Mouse (Mus musculus) kidney, postnatal 25 days (tissue): Measurements from ENCODE around the gene Nphp4.

Experiments used
- DNase-seq, 2 experiments: peaks; one replicate each; pipeline ENCODE4 v3.0.0; 2021; ENCODE audit warnings: mixed read lengths in 2 of 2

Gene Nphp4

DNA sequence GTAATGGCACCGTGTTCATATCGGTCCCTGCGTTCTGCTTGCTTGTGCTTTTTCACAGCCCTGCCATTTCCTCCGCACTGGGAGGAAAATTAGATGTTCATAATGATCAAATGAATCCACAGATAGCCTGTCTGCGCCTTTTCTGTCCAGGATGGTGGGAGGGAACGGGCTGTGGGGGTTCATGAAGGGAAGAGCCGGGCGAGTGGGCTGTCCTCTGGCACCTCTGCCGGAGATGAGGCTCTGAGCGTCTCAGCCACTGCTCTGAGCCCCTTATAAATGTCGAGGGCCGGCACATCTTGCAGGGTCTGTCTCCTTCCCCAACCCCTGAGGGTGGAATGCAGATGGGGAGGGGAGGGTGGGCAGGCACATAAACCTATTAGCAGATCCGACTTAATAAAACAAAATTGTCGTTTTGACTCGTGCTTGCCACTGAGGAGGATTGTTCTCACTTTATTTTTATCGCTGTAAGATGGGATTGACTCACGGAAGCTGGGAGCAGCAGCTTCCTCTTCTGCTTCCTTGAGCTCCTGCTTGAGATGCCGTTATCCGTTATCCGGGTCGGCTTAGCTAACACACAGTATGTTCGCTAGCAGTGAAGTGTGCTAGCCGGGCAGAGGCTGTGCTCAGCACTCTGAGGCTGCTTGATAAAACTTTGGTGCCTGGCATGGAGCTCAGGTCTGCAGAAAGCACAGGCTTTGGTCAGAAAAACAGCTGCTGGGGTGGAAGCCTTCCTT lies 92.3 kb downstream of the Nphp4 start:
- DNase-seq = no peak

GRCm38 (mm10) chr4:152574266-152574665 lies 97.8 kb downstream of the Nphp4 start:
- DNase-seq = no peak

- no peak for DNase-seq
These were observed 100.3 kb downstream of the Nphp4 start for GRCm38 (mm10) chr4:152576826-152577225.

DNA sequence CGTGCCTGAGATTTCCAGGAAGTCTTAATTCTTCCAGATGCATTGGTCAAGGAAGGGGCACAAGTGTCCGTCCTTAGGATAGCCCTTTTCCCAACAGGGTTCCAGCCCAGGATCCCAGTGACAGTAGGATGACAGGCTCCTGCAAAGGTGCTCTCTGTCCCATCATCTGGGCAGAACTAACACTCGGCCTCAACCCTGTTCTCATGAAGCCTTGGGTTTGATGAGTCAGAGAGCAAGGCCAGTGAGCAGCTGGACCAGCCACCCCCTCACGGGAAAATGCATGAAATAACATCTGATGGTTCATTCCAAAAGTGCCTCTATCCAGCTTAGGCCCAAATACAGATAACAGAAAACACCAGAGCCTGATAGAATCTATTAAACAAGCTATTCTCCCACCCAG lies 103.5 kb downstream of the Nphp4 start:
- DNase-seq = no peak

GRCm38 (mm10) chr4:152582206-152582605 lies 105.7 kb downstream of the Nphp4 start:
- no peak for DNase-seq

- DNase-seq = no peak
These were observed 107.1 kb downstream of the Nphp4 start for GRCm38 (mm10) chr4:152583616-152584015.

DNA sequence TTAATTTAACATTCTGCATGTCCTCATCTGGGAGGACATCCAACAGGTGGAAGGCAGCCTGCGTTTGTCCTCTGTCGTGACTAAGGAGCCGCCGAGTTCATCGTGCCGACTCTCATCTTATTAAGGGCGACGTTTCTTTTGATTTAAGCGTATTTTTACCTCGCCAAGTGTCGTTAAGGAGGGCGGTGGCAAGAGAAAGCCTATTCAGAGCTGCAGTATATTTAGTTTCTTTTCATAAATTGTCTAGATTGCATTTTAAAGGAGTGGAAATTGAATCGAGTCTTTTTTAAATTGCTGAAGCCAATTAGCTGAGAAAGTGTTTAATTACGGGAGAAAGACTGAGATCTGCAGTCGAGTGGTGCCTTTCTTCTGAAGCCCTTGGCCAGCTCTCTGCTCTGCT lies 109.0 kb downstream of the Nphp4 start:
- DNase-seq = no peak

- DNase-seq = peak; percentile 56 to 72
These were observed 109.7 kb downstream of the Nphp4 start for GRCm38 (mm10) chr4:152586175-152586574.

GRCm38 (mm10) chr4:152604285-152604684 lies 127.8 kb downstream of the Nphp4 start:
- no peak for DNase-seq

DNA sequence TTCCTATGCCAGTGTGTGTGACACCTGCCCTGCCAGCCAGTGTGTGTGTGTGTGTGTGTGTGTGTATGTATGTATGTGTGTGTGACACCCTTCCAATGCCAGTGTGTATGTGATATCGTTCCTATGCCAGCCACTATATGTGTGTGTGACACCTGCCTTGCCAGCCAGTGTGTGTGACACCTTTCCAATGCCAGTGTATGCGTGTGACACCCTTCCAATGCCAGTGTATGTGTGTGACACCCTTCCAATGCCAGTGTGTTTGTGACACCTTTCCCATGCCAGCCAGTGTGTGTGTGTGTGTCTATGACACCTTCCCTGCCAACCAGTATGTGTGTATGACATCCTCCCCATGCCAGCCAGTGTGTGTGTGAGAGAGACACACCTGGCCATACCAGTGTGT lies 132.7 kb downstream of the Nphp4 start:
- no peak for DNase-seq

DNA sequence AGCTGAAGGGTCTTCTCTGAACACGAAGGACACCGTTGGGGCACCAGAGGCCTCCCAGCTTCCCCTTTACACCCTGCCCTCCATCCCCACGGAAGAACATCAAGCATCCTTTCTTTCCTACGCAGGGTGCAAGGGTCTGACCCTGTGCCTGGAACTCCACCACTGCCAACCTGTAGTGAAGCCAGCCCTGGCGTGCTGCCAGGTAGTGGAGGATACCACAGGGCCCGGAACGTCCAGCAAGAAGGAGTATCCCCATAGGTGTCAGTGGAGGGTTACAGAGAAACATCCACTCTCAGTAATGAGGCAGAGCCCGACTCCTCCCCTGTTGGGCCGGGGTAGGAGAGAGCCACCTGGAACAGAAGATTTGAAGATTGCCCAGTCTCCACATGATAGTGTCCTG lies 133.5 kb downstream of the Nphp4 start:
- DNase-seq = peak in 1 of 2 experiments; percentile 7
